Mouse (Mus musculus) CH12.LX (cell line): ENCODE measurements at regions not wholly inside any gene's neighbourhood (a gene's known extent, or its start where the extent isn't known, plus 50 kb on each side); places are given as distances from the start of the nearest gene placed in this dataset.

Source experiments
- DNase-seq: peaks from one replicate; pipeline ENCODE4 v3.0.0-alpha.2; 2013; ENCODE audit errors: extremely low read depth
- H3K27ac ChIP-seq: 2 replicates; pipeline ENCODE4 v1.5.1; 2012; ENCODE audit warnings: low read depth, mild to moderate bottlenecking, control low read depth, moderate library complexity; ENCODE audit not compliant: insufficient read depth
- H3K27me3 ChIP-seq: replicated peaks from 2 replicates; pipeline ENCODE3; 2012; ENCODE audit warnings: inconsistent platforms
- H3K36me3 ChIP-seq, 2 experiments: replicated peaks in 1 of 2; 2 replicates each; pipeline versions ENCODE3 to v1.6.1; 2012; ENCODE audit warnings: inconsistent platforms in 1 of 2, low read length in 1 of 2, mild to moderate bottlenecking in 1 of 2, mixed read lengths in 1 of 2, moderate library complexity in 1 of 2; ENCODE audit not compliant: control insufficient read depth in 1 of 2, insufficient read depth in 1 of 2
- H3K4me1 ChIP-seq, 2 experiments: 2 replicates each; pipeline ENCODE4 v1.6.1; 2012; ENCODE audit warnings: inconsistent platforms in 1 of 2, moderate library complexity in 1 of 2; ENCODE audit not compliant: insufficient read depth in 2 of 2, control insufficient read depth in 1 of 2
- H3K4me2 ChIP-seq: 2 replicates; pipeline ENCODE4 v1.6.1; 2012; ENCODE audit warnings: low read depth, mild to moderate bottlenecking, control low read depth; ENCODE audit not compliant: poor library complexity, insufficient read depth, severe bottlenecking
- H3K4me3 ChIP-seq, 3 experiments: fragments of 150-350 bp in 1 of 3; sonication (generic) in 1 of 3; replicated peaks in 1 of 3; 2 replicates each; pipeline versions ENCODE3 to v1.5.1; 2011 to 2012; ENCODE audit warnings: low read depth in 2 of 3, low read length in 2 of 3, mild to moderate bottlenecking in 2 of 3, moderate library complexity in 2 of 3, control low read depth in 1 of 3, improper control_type of control experiment in 1 of 3, inconsistent platforms in 1 of 3, mixed read lengths in 1 of 3; ENCODE audit not compliant: poor library complexity in 1 of 3
- H3K79me2 ChIP-seq: replicated peaks from 2 replicates; pipeline ENCODE4 v1.6.1; 2012; ENCODE audit warnings: mild to moderate bottlenecking, moderate library complexity; ENCODE audit not compliant: control insufficient read depth, poor library complexity, insufficient read depth, severe bottlenecking; ENCODE audit errors: extremely low read depth
- H3K9ac ChIP-seq: 2 replicates; pipeline ENCODE4 v1.6.1; 2012; ENCODE audit warnings: low read depth, mild to moderate bottlenecking, control low read depth, moderate library complexity; ENCODE audit not compliant: insufficient read depth
- H3K9me3 ChIP-seq: replicated peaks from 2 replicates; pipeline ENCODE3; 2012; ENCODE audit warnings: low read length, inconsistent platforms, mixed read lengths
- BHLHE40 ChIP-seq: IDR thresholded peaks from 2 replicates; pipeline ENCODE4 v1.6.1; 2011; ENCODE audit warnings: mild to moderate bottlenecking, low read depth, low read length, improper control_type of control experiment
- CHD1 ChIP-seq: IDR thresholded peaks from 2 replicates; pipeline ENCODE4 v1.6.1; 2012; ENCODE audit warnings: low read depth, low read length, improper control_type of control experiment, inconsistent platforms
- CHD2 ChIP-seq: IDR thresholded peaks from 2 replicates; pipeline ENCODE4 v1.6.1; 2011; ENCODE audit warnings: low read length, improper control_type of control experiment
- CTCF ChIP-seq, 2 experiments: IDR thresholded peaks in 1 of 2; conservative IDR thresholded peaks in 1 of 2; 2 replicates each; pipeline ENCODE4 v1.5.1; 2011 to 2012; ENCODE audit warnings: low read depth in 2 of 2, low read length in 2 of 2, improper control_type of control experiment in 1 of 2, inconsistent platforms in 1 of 2, mild to moderate bottlenecking in 1 of 2, moderate library complexity in 1 of 2
- EP300 ChIP-seq: IDR thresholded peaks from 2 replicates; pipeline ENCODE4 v1.6.1; 2011; ENCODE audit warnings: low read length, improper control_type of control experiment
- GABPA ChIP-seq: IDR thresholded peaks from 2 replicates; pipeline ENCODE4 v1.6.1; 2012; ENCODE audit warnings: low read depth, low read length, improper control_type of control experiment, inconsistent platforms; ENCODE audit not compliant: insufficient replicate concordance
- HCFC1 ChIP-seq: IDR thresholded peaks from 2 replicates; pipeline ENCODE4 v1.6.1; 2012; ENCODE audit warnings: low read depth, mild to moderate bottlenecking, inconsistent platforms, low read length, improper control_type of control experiment
- IRF4 ChIP-seq: IDR thresholded peaks from 2 replicates; pipeline ENCODE4 v1.6.1; 2014; ENCODE audit warnings: low read depth, mild to moderate bottlenecking, inconsistent platforms, low read length, improper control_type of control experiment
- JUND ChIP-seq: conservative IDR thresholded peaks from 2 replicates; pipeline ENCODE4 v1.6.1; 2011; ENCODE audit warnings: low read depth, low read length, improper control_type of control experiment
- KAT2A ChIP-seq: IDR thresholded peaks from 2 replicates; pipeline ENCODE4 v1.6.1; 2012; ENCODE audit warnings: low read length, improper control_type of control experiment, inconsistent platforms; ENCODE audit not compliant: insufficient replicate concordance
- MAFK ChIP-seq: IDR thresholded peaks from 2 replicates; pipeline ENCODE4 v1.6.1; 2011; ENCODE audit warnings: low read length, improper control_type of control experiment; ENCODE audit not compliant: insufficient replicate concordance
- MAX ChIP-seq: IDR thresholded peaks from 2 replicates; pipeline ENCODE4 v1.6.1; 2011; ENCODE audit warnings: low read length, improper control_type of control experiment
- MAZ ChIP-seq: IDR thresholded peaks from 2 replicates; pipeline ENCODE4 v1.6.1; 2012; ENCODE audit warnings: low read depth, mild to moderate bottlenecking, inconsistent platforms, low read length, improper control_type of control experiment, moderate library complexity
- MEF2A ChIP-seq: IDR thresholded peaks from 2 replicates; pipeline ENCODE4 v1.6.1; 2014; ENCODE audit warnings: low read depth, mild to moderate bottlenecking, inconsistent platforms, low read length, improper control_type of control experiment, borderline replicate concordance
- MXI1 ChIP-seq: IDR thresholded peaks from 2 replicates; pipeline ENCODE4 v1.6.1; 2011; ENCODE audit warnings: mild to moderate bottlenecking, low read depth, low read length, improper control_type of control experiment
- MYC ChIP-seq: IDR thresholded peaks from 2 replicates; pipeline ENCODE4 v1.6.1; 2011; ENCODE audit warnings: low read depth, mild to moderate bottlenecking, improper control_type of control experiment, low read length
- PAX5 ChIP-seq: IDR thresholded peaks from 2 replicates; pipeline ENCODE4 v1.6.1; 2012; ENCODE audit warnings: low read length, inconsistent platforms, mixed read lengths
- POLR2A ChIP-seq: IDR thresholded peaks from 2 replicates; pipeline ENCODE4 v1.6.1; 2011; ENCODE audit warnings: low read depth, mild to moderate bottlenecking, improper control_type of control experiment, low read length
- POLR2AphosphoS2 ChIP-seq: IDR thresholded peaks from 2 replicates; pipeline ENCODE4 v1.6.1; 2011; ENCODE audit warnings: low read depth, low read length, improper control_type of control experiment
- RAD21 ChIP-seq: IDR thresholded peaks from 2 replicates; pipeline ENCODE4 v1.6.1; 2011; ENCODE audit warnings: low read depth, mild to moderate bottlenecking, low read length, improper control_type of control experiment, moderate library complexity
- SIN3A ChIP-seq: IDR thresholded peaks from 2 replicates; pipeline ENCODE4 v1.6.1; 2012; ENCODE audit warnings: low read length, improper control_type of control experiment, inconsistent platforms
- SMC3 ChIP-seq: IDR thresholded peaks from 2 replicates; pipeline ENCODE4 v1.6.1; 2011; ENCODE audit warnings: low read depth, low read length, improper control_type of control experiment
- TCF12 ChIP-seq: IDR thresholded peaks from 2 replicates; pipeline ENCODE4 v1.6.1; 2014; ENCODE audit warnings: low read depth, mild to moderate bottlenecking, inconsistent platforms, low read length, improper control_type of control experiment
- UBTF ChIP-seq: IDR thresholded peaks from 2 replicates; pipeline ENCODE4 v1.6.1; 2012; ENCODE audit warnings: low read depth, mild to moderate bottlenecking, inconsistent platforms, low read length, improper control_type of control experiment, moderate library complexity
- USF2 ChIP-seq: conservative IDR thresholded peaks from 2 replicates; pipeline ENCODE4 v1.6.1; 2011; ENCODE audit warnings: low read depth, low read length, improper control_type of control experiment
- ZC3H11A ChIP-seq: IDR thresholded peaks from 2 replicates; pipeline ENCODE4 v1.6.1; 2012; ENCODE audit warnings: low read depth, mild to moderate bottlenecking, inconsistent platforms, low read length, improper control_type of control experiment
- ZKSCAN1 ChIP-seq: IDR thresholded peaks from 2 replicates; pipeline ENCODE4 v1.6.1; 2012; ENCODE audit warnings: low read depth, inconsistent platforms, low read length, improper control_type of control experiment, borderline replicate concordance
- dilution Hi-C: fragments of 300-500 bp; cut with MboI; formaldehyde crosslinking; loops from 2 replicates; pipeline ENCODE4 v1.14.3; 2020; ENCODE audit warnings: low sequenced_read_pairs; ENCODE audit not compliant: extremely low pct_unique_long_range_greater_than_20kb, extremely low pct_ligation_motif_present
- in situ Hi-C: fragments of 300-500 bp; cut with MboI; formaldehyde crosslinking; loops from 3 replicates; pipeline ENCODE4 v1.14.3; 2019; ENCODE audit warnings: low sequenced_read_pairs, low pct_ligation_motif_present, low pct_unique_long_range_greater_than_20kb, mixed read lengths

- dilution Hi-C loops (no loop called here), in situ Hi-C loops (no loop called here)
- DNase-seq: no peak
- Histone ChIP-seq H3K4me1 (peaks cover 9 to 17% of the 10 kb centered on the region in 2 experiments; a peak in 3 of 4 replicates), H3K27me3 (no peaks in the 10 kb centered on the region), H3K4me2 (no peak overlapping the region), H3K4me3 (no peak overlapping the region), H3K9me3 (no peaks in the 10 kb centered on the region), H3K36me3 (no peaks in the 10 kb centered on the region), H3K27ac (no peak overlapping the region), H3K79me2 (no peaks in the 10 kb centered on the region), H3K9ac (no peak overlapping the region)
- TF ChIP-seq IRF4 (no peak), UBTF (no peak), ZKSCAN1 (no peak), USF2 (no peak), MYC (no peak), SMC3 (no peak), EP300 (no peak), MXI1 (no peak), CHD1 (no peak), CHD2 (no peak), TCF12 (no peak), MEF2A (no peak), SIN3A (no peak), MAZ (no peak), RAD21 (no peak), JUND (no peak)
These were observed 361.2 kb upstream of the Mmadhc start for GRCm38 (mm10) chr2:50657826-50658225.

GRCm38 (mm10) chr2:50656351-50656750, 359.8 kb upstream of the Mmadhc start:
- Histone ChIP-seq H3K27me3 (no peaks in the 10 kb centered on the region), H3K4me1 (peaks cover 7 to 13% of the 10 kb centered on the region in 2 experiments), H3K4me2 (no peak overlapping the region), H3K9ac (no peak overlapping the region), H3K36me3 (no peaks in the 10 kb centered on the region), H3K4me3 (no peak overlapping the region), H3K27ac (no peak overlapping the region), H3K9me3 (no peaks in the 10 kb centered on the region)
- in situ Hi-C loops (no loop called here), dilution Hi-C loops (no loop called here)
- DNase-seq: no peak
- no peak for TF ChIP-seq CHD2
- no peak for TF ChIP-seq EP300
- TF ChIP-seq KAT2A: no peak
- TF ChIP-seq ZKSCAN1: no peak
- TF ChIP-seq PAX5: no peak
- TF ChIP-seq MAFK: no peak
- TF ChIP-seq CTCF (conservative IDR thresholded peaks at IDR 0.05 in 1 of 2, IDR thresholded peaks at IDR 0.05 in 1 of 2; ENCODE audit: low read depth in 2 of 2, low read length in 2 of 2): no peak
- no peak for TF ChIP-seq SIN3A
- no peak for TF ChIP-seq BHLHE40
- TF ChIP-seq RAD21: no peak
- no peak for TF ChIP-seq GABPA
- TF ChIP-seq POLR2A: no peak
- TF ChIP-seq ZC3H11A: no peak
- no peak for TF ChIP-seq IRF4
- TF ChIP-seq MAX: no peak
- no peak for TF ChIP-seq HCFC1
- TF ChIP-seq MAZ: no peak
- TF ChIP-seq POLR2AphosphoS2: no peak
- TF ChIP-seq JUND: no peak
- TF ChIP-seq, all 38 proteins: peak for 0
- H3K79me2 ChIP-seq: no peaks in the 10 kb centered on the region
